Mouse (Mus musculus): ENCODE results near the gene I0C0044D17Rik.

DNA sequence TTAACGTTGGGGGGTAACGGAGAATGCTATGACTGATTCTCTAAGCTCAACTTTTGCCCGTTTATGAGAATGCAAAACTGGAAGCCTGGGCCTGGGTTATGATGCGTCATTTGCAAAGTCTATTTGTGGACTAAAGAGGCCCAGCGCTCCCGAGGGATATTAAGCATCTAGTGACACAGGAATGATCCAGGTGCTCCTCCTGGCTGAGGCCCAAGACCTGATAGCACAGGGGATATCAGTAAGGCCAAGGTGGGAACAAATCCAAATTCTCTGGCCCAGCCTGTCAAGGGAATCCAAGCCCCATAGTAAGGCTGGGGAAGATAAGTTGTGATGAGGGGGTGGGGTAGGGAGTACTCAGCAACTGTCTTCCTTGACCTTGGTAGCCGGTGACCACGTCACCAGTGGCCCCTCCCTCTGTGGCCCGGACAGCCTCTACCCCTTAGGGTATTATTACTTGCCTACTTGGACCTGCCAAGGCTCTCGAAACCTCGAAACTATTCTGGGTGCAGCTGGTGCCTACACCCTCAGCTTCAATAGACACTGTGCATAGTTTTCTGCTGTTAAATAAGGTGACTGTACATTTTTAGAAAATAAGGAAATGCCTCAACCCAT, 33.5 kb upstream of the I0C0044D17Rik start:
- no peak for TF ChIP-seq GATA1 (IDR thresholded peaks at IDR 0.05; ENCODE audit: low read length)
- TF ChIP-seq TAL1 (IDR thresholded peaks at IDR 0.05; ENCODE audit: low read length): no peak

All from erythroblast, embryonic 14.5 days (primary cell).